Mouse (Mus musculus) stomach, embryonic 16.5 days (tissue): Measurements from ENCODE around the gene Spats1. TPM values are rescaled to one million over a fixed set of nuclear protein-coding genes. Genes with fewer than 3 reads are reported as not detected.

Experiments used
- ATAC-seq: fragments of 200-750 bp; cut with Nextera tagmentation; 2 replicates; pipeline ENCODE4 v1.8.0; 2017; ENCODE audit warnings: moderate number of reproducible peaks, moderate TSS enrichment; ENCODE audit not compliant: insufficient read depth, low FRiP score
- H3K27ac ChIP-seq: fragments of 300-500 bp; sonication (generic); 2 replicates; pipeline ENCODE4 v1.5.1; 2014; ENCODE audit warnings: low read length
- H3K27me3 ChIP-seq: fragments of 300-500 bp; sonication (generic); 2 replicates; pipeline ENCODE4 v1.6.1; 2014; ENCODE audit warnings: low read length, control low read depth, mixed read lengths; ENCODE audit not compliant: control insufficient read depth, insufficient read depth
- H3K36me3 ChIP-seq: fragments of 300-500 bp; sonication (generic); 2 replicates; pipeline ENCODE4 v1.6.1; 2014; ENCODE audit warnings: low read length; ENCODE audit not compliant: control insufficient read depth, insufficient read depth
- H3K4me1 ChIP-seq: fragments of 300-500 bp; sonication (generic); 2 replicates; pipeline ENCODE4 v1.6.1; 2014; ENCODE audit warnings: low read length, control low read depth, mixed read lengths; ENCODE audit not compliant: control insufficient read depth, insufficient read depth
- H3K4me2 ChIP-seq: fragments of 300-500 bp; sonication (generic); 2 replicates; pipeline ENCODE4 v1.6.1; 2014; ENCODE audit warnings: low read depth, low read length, mixed read lengths
- H3K4me3 ChIP-seq: fragments of 300-500 bp; sonication (generic); replicated peaks from 2 replicates; pipeline ENCODE4 v1.5.1; 2014; ENCODE audit warnings: mild to moderate bottlenecking, low read length
- H3K9ac ChIP-seq: fragments of 300-500 bp; sonication (generic); 2 replicates; pipeline ENCODE4 v1.6.1; 2014; ENCODE audit warnings: low read length
- H3K9me3 ChIP-seq: fragments of 300-500 bp; sonication (generic); replicated peaks from 2 replicates; pipeline ENCODE4 v1.6.1; 2016; ENCODE audit warnings: low read length, control low read depth; ENCODE audit not compliant: control insufficient read depth
- WGBS: fragments of 180-500 bp; shearing (Covaris S2); extraction: QIAGEN DNeasy Blood & Tissue Kit; methylation state at CpG from one replicate; pipeline ENCODE4 v1.1.7; 2014; 5-methylcytosine and 5-hydroxymethylcytosine counted together
- polyA plus RNA-seq: library from polyadenylated mRNA; unstranded; fragments of >200 nt; fragmentation: Nextera tagmentation; extraction: Ambion mirVana; gene quantifications from 2 replicates; pipeline ENCODE4 v1.2.1, GENCODE M21; 2015

Spats1 gene
- 0.08 and 0.41 TPM in 2 replicates for polyA plus RNA-seq

DNA sequence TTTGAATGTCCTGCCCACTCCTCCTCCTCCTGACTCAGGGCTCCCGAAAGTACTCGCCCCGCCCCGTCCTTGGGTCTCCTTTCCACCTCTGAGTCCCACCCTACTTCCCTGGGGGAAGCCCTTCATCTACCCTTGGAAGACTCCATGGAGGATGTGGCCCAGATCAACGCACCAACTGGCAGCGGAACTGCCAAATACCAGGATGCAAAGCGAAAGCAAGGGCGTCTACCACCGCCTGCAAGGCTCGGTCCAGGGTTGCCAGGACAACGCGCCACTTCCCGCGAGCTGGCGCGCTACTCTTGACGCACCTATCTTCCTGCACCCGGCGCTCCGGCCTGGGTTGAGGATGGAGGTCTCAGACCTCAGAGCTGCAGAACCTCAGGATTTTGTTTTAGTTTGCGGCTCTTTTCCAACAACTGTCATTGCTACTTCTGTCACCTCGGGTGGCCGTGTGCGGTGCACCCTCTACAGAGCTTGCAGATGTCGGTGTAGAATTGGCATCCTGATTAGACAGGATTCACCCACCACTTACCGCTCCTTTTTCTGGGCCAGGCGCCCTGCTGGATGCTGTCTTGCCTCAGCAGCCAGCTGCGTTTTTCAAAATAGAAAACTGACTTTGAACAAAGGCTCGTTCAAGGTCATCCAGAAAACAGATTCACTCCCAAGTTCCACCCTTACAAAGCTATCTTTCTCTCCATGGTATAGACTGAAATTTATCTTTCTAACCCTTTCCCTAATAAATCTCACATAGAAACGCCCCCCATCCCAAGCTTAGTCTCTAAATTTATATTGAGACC lies at the start of gene Spats1:
TSS of gene Spats1 (minus strand) at position 747 of the 797 bp plus-strand sequence.
- Histone ChIP-seq H3K27me3 (peaks cover 4% of the 10 kb centered on the region; the same call in 1 of the 2 replicates), H3K36me3 (no peaks in the 10 kb centered on the region), H3K9ac (peak within 1 kb of the TSS; percentile 58), H3K4me1 (peaks cover 8% of the 10 kb centered on the region; the same call in 1 of the 2 replicates), H3K4me2 (peak within 1 kb of the TSS; percentile 69), H3K4me3 (peak within 1 kb of the TSS; percentile 42), H3K9me3 (no peaks in the 10 kb centered on the region), H3K27ac (no peak within 1 kb of the TSS)
- ATAC-seq = peak; percentile 53
- WGBS = 7% methylated on average over 30 of the region's 30 CpGs

- no peak for ATAC-seq
- WGBS = 64% methylated on average over 4 of the region's 4 CpGs
- peaks cover 14% of the 10 kb centered on the region for H3K4me1 ChIP-seq
- no peak overlapping the region for H3K4me3 ChIP-seq
- H3K9me3 ChIP-seq = no peaks in the 10 kb centered on the region
- peaks cover 4% of the 10 kb centered on the region; the same call in 1 of the 2 replicates for H3K36me3 ChIP-seq
- H3K27me3 ChIP-seq = 0 out of 2 replicates have a peak, but pooled peaks cover 1% of the 10 kb centered on the region
- no peak overlapping the region for H3K27ac ChIP-seq
- no peak overlapping the region for H3K4me2 ChIP-seq
- no peak overlapping the region for H3K9ac ChIP-seq
Measured at GRCm38 (mm10) chr17:45524961-45525360, 49.7 kb upstream of the Spats1 start.

- Histone ChIP-seq H3K27me3 (no peaks in the 10 kb centered on the region), H3K4me1 (peaks cover 14% of the 10 kb centered on the region), H3K9ac (peak within 1 kb of the TSS; percentile 66), H3K4me2 (peak within 1 kb of the TSS; percentile 70), H3K27ac (no peak within 1 kb of the TSS), H3K4me3 (peak within 1 kb of the TSS; percentile 39), H3K36me3 (peaks cover 4% of the 10 kb centered on the region; the same call in 1 of the 2 replicates), H3K9me3 (no peaks in the 10 kb centered on the region)
- peak; percentile 56; the same call in 1 of the 2 replicates for ATAC-seq
- WGBS = 2% methylated on average over 21 of the region's 21 CpGs
Measured at GRCm38 (mm10) chr17:45523263-45523662, 48.0 kb upstream of the Spats1 start, which contains the start of gene Tcte1. TSS of gene Tcte1 (plus strand) at chr17:45523434.

DNA sequence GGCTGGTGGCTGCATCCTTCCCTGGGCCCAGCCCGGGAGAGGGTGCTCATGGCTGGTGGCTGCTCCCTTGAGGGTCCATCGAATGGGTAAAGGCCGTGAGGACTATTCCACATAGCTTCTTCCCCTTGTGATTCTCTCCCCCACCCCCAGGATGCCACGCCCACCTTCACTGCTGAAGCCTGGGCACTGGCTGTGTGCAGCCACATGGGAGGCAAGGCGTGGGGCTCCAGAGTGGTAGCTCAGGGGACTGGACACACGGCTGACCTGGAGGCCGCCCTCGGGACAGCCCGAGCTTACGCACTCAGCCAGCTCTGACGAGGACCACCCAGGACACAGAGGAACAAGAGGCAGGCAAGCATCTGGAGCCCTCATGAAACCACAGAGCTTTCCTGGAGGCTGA lies 44.9 kb upstream of the Spats1 start:
- Histone ChIP-seq H3K9me3 (no peaks in the 10 kb centered on the region), H3K27ac (no peak overlapping the region), H3K9ac (no peak overlapping the region), H3K36me3 (peaks cover 4% of the 10 kb centered on the region; the same call in 1 of the 2 replicates), H3K4me1 (peaks cover 14% of the 10 kb centered on the region), H3K4me2 (no peak overlapping the region), H3K27me3 (no peaks in the 10 kb centered on the region), H3K4me3 (no peak overlapping the region)
- WGBS = 68% methylated on average over 11 of the region's 11 CpGs
- no peak for ATAC-seq

DNA sequence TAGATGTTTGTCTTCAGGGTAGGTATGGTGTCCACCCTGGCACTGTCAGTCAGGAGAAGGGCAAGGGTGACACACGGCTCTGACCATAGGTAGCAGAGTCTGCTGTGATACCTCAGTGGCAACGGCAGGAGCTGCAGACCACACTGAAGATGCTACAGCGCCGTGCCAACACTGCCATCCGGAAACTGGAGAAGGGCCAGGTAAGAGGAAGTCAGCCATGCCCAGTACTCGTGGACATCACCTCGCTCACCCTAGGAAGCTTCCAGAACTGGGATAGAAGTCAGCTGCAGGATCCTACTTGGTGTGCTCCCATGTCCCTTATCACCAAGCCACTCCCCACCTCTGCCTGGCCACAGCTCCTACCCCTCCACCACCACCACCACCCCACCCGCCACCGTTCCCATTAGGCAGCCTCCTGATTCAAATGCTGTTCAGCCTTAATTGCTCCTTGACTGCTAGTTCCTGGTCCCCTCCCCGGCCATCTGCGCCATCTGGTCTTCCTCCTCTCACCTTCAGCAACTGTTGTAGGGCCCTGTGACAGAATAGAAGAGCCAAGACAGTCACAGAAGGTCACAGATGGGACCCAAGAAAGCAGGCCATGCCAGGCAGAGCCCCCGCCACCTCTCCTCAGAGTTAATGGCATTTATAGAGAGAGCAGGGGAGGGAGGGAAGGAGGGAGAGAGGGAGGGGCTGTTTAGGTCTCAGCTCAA lies 43.7 kb upstream of the Spats1 start:
- H3K9ac ChIP-seq = no peak overlapping the region
- WGBS = 77% methylated on average over 12 of the region's 12 CpGs
- peaks cover 4% of the 10 kb centered on the region; the same call in 1 of the 2 replicates for H3K36me3 ChIP-seq
- no peak overlapping the region for H3K4me2 ChIP-seq
- H3K4me1 ChIP-seq = peaks cover 14% of the 10 kb centered on the region
- no peak overlapping the region for H3K4me3 ChIP-seq
- no peak for ATAC-seq
- no peaks in the 10 kb centered on the region for H3K27me3 ChIP-seq
- H3K27ac ChIP-seq = no peak overlapping the region
- H3K9me3 ChIP-seq = no peaks in the 10 kb centered on the region

DNA sequence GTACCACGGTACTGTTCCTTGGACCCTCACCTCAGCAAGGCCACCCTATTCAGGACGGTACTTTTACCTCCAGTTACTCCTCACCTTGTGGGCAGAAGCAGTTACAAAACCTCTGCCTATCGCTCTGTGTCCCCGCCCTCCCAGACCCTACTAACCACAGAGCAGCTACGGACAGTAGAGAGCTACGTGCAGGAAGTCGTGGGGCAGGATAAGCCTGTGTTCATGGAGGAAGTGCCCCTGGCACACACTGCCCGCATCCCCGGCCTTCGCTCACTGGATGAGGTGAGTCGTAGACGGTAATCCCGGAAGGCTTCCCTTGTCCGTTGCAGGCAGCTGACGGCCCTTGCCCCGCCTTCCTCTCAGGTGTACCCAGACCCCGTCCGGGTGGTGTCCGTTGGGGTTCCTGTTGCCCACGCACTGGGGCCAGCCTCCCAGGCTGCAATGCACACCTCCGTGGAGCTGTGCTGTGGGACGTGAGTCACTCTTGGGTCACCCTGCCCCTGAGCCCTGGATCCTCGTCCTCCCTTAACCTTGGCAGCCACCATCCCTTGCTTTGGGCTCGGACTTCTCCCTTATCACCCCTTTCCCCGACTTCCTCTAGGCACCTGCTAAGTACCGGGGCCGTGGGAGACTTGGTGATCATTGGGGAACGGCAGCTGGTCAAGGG lies 42.5 kb upstream of the Spats1 start:
- no peak for ATAC-seq
- WGBS = 86% methylated on average over 28 of the region's 28 CpGs

GRCm38 (mm10) chr17:45517135-45517534 lies 41.9 kb upstream of the Spats1 start:
- Histone ChIP-seq H3K9ac (no peak overlapping the region), H3K9me3 (no peaks in the 10 kb centered on the region), H3K27ac (no peak overlapping the region), H3K4me3 (no peak overlapping the region), H3K4me2 (no peak overlapping the region), H3K4me1 (no peaks in the 10 kb centered on the region), H3K36me3 (peaks cover 4% of the 10 kb centered on the region; the same call in 1 of the 2 replicates), H3K27me3 (no peaks in the 10 kb centered on the region)
- no peak for ATAC-seq
- WGBS = 93% methylated on average over 21 of the region's 21 CpGs

More for the DNA sequence above, 42.5 kb upstream of the Spats1 start:
- H3K9me3 ChIP-seq = no peaks in the 10 kb centered on the region
- peaks cover 4% of the 10 kb centered on the region; the same call in 1 of the 2 replicates for H3K36me3 ChIP-seq
- peaks cover 5% of the 10 kb centered on the region for H3K4me1 ChIP-seq
- no peak overlapping the region for H3K4me2 ChIP-seq
- no peak overlapping the region for H3K9ac ChIP-seq
- H3K27ac ChIP-seq = no peak overlapping the region
- H3K27me3 ChIP-seq = no peaks in the 10 kb centered on the region
- H3K4me3 ChIP-seq = no peak overlapping the region

DNA sequence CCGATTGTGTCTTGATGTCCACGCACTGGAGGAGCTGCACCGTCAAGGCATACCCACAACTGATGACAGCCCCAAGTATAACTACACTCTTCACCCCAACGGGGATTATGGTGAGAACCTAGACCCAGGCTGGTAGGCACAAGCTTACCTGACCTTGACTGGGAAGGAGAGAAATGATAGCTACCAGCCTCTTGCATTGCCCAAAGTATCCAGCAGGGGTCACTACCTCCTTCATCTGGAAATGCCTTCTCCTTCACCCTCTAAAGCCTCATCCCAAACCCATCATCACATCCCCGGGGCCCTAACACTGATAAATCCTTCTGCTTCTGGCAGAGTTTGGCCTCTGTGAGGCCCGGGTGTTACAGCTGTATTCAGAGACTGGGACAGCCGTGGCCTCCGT lies 41.3 kb upstream of the Spats1 start:
- no peaks in the 10 kb centered on the region for H3K27me3 ChIP-seq

More for the DNA sequence above, 41.3 kb upstream of the Spats1 start:
- H3K27ac ChIP-seq = no peak overlapping the region
- H3K9ac ChIP-seq = no peak overlapping the region
- no peaks in the 10 kb centered on the region for H3K9me3 ChIP-seq
- 47% methylated on average over 8 of the region's 8 CpGs for WGBS
- no peak for ATAC-seq
- H3K36me3 ChIP-seq = peaks cover 4% of the 10 kb centered on the region; the same call in 1 of the 2 replicates
- no peaks in the 10 kb centered on the region for H3K4me1 ChIP-seq
- no peak overlapping the region for H3K4me3 ChIP-seq
- no peak overlapping the region for H3K4me2 ChIP-seq
